Mouse (Mus musculus) bone marrow, adult 2 months (tissue): ENCODE results near the gene Nmur1.

Experiments
- CTCF ChIP-seq: fragments of 200-500 bp; IDR thresholded peaks from 2 replicates; pipeline ENCODE4 v1.5.1; 2011; ENCODE audit warnings: low read length, control low read depth; ENCODE audit not compliant: control insufficient read depth, insufficient read depth
- POLR2A ChIP-seq: fragments of 200-500 bp; IDR thresholded peaks from 2 replicates; pipeline ENCODE4 v1.6.1; 2011; ENCODE audit warnings: low read depth, mild to moderate bottlenecking, control low read depth, low read length, borderline replicate concordance; ENCODE audit not compliant: control insufficient read depth

DNA sequence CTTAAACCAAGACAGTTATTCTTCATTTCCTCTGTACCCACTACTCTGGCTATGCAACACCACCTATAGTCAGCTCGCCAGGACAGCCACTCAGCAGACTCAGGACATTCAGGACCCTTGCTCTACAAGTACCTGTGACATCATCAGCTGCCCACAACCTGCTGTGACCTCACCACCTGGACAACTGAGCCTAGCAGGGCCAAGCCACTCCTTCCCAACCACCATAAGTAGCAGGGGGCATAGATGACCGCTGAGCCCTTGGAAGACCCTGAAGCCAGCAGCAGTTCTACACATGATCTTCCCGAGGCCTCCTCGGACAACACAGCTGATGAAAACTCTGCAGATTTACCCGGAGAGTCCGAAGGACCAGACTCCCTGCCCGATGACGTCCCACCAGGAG, at the start of gene Nmur1, which contains the start of gene Tex44:
- TF ChIP-seq POLR2A (no peak), CTCF (no peak)
